Mouse (Mus musculus): Measurements from ENCODE around the gene Sorcs3. TPM values are rescaled to one million over a fixed set of nuclear protein-coding genes. Genes with fewer than 3 reads are reported as not detected.

The Sorcs3 gene
- polyA plus RNA-seq, 1 experiment, result 0.03 TPM

DNA sequence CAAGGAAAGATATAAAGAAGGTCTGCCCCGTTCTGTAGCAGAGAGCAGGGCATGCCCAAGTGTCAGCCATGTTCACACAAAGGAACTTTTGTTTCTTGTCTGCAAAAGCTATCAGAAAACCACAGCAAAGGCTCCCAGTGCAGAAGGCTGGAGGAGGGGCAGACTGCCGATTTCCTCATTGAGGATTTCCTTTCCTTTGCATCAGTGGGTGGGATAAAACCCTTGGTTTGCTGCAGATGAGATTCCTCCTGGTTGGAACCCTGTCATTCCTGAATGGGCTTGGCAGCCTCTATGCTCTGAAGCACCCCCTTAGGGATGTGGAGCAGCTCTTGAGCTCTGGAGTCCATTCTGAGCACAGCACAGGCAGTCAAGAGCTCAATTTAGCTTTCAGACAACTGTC is 223.9 kb downstream of the Sorcs3 start:
- H3K4me1 ChIP-seq (ENCODE audit: control insufficient read depth, insufficient read depth, insufficient read length, low read length), result no peaks in the 10 kb centered on the region
- H3K27me3 ChIP-seq (ENCODE audit: control insufficient read depth, insufficient read depth, low read length), result no peaks in the 10 kb centered on the region
- no peak overlapping the region for H3K27ac ChIP-seq (ENCODE audit: insufficient read depth, low read depth, low read length)
- WGBS, result 55% methylated on average over 2 of the region's 2 CpGs
- no peak for TF ChIP-seq CTCF (IDR thresholded peaks at IDR 0.05; ENCODE audit: extremely low read depth, insufficient read length, insufficient replicate concordance, low read depth, low read length)
- no peak for TF ChIP-seq POLR2A (IDR thresholded peaks at IDR 0.05; ENCODE audit: low read depth, low read length)
- no peaks in the 10 kb centered on the region for H3K36me3 ChIP-seq (ENCODE audit: control insufficient read depth, insufficient read depth, low read length)
- H3K4me3 ChIP-seq (ENCODE audit: low read depth, low read length), result no peak overlapping the region

DNA sequence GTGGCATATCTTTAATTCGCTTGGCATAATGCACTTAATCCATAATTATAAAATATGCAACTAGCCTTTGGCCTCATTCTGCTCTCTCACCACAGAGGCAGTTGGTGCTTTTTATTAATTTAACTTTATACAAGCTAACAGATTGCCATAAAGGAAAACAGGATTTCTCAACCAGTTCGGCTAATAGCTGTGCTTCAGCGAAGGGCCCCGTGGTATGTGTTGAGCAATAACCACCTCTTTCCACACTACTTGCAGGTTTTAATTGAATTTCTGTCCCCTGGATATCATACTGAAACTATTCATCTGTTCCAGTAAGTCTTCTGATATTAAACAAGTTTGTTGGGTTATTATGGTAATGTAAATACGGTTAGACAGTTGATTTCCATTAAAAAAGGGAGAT is 224.5 kb downstream of the Sorcs3 start:
- no peaks in the 10 kb centered on the region for H3K36me3 ChIP-seq (ENCODE audit: control insufficient read depth, insufficient read depth, low read length)
- H3K4me1 ChIP-seq (ENCODE audit: control insufficient read depth, insufficient read depth, insufficient read length, low read length), result no peaks in the 10 kb centered on the region
- no peak overlapping the region for H3K27ac ChIP-seq (ENCODE audit: insufficient read depth, low read depth, low read length)
- TF ChIP-seq POLR2A (IDR thresholded peaks at IDR 0.05; ENCODE audit: low read depth, low read length) (no peak), CTCF (IDR thresholded peaks at IDR 0.05; ENCODE audit: extremely low read depth, insufficient read length, insufficient replicate concordance, low read depth, low read length) (no peak)
- H3K4me3 ChIP-seq (ENCODE audit: low read depth, low read length), result no peak overlapping the region
- no peaks in the 10 kb centered on the region for H3K27me3 ChIP-seq (ENCODE audit: control insufficient read depth, insufficient read depth, low read length)
- whole genome bisulfite sequencing, result 88% methylated on average over 5 of the region's 5 CpGs

DNA sequence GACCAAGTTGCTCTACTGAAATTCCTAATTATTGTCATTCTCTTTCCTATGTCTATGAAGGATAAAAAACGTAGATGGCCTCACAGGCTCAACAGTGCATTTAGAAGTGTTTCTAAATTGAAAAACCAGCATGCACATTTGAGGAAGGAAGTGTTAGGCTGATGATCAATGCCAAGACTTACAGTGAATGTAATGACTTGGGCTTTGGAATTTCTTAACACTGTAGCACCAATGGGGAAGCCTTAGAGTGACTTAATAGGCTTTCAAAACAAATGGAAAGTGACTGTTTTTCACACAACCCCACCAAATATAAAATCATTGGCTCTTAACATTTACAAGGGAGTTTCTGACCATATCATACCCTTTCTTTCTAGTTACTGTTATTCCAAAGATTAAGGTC is 232.6 kb downstream of the Sorcs3 start:
- H3K4me3 ChIP-seq (ENCODE audit: low read depth, low read length), result no peak overlapping the region
- H3K27ac ChIP-seq (ENCODE audit: insufficient read depth, low read depth, low read length), result no peak overlapping the region
- no peaks in the 10 kb centered on the region for H3K36me3 ChIP-seq (ENCODE audit: control insufficient read depth, insufficient read depth, low read length)
- TF ChIP-seq CTCF (IDR thresholded peaks at IDR 0.05; ENCODE audit: extremely low read depth, insufficient read length, insufficient replicate concordance, low read depth, low read length) (no peak), POLR2A (IDR thresholded peaks at IDR 0.05; ENCODE audit: low read depth, low read length) (no peak)
- WGBS, result 75% methylated on average over 1 of the region's 1 CpGs
- no peaks in the 10 kb centered on the region for H3K4me1 ChIP-seq (ENCODE audit: control insufficient read depth, insufficient read depth, insufficient read length, low read length)
- H3K27me3 ChIP-seq (ENCODE audit: control insufficient read depth, insufficient read depth, low read length), result no peaks in the 10 kb centered on the region

DNA sequence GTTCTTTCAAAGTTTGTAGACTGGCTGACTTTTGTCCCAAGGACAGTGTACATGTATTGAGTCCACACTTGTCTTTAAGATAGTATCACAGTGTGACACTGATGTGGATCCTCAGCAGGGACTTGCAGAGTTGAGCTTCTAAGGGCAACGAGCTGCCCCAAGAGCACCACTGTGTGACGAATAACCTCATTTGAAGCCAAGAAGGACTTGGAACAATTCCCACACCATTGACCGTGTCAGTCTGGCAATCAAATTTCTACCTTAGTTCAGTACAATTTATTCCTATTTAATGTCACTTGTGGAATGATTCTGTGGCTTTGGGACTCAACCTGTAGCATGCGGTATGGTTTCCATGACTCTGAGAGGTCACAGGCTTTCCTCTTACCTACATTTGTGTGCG is 255.3 kb downstream of the Sorcs3 start:
- H3K4me3 ChIP-seq (ENCODE audit: low read depth, low read length), result no peak overlapping the region
- no peak for TF ChIP-seq POLR2A (IDR thresholded peaks at IDR 0.05; ENCODE audit: low read depth, low read length)
- 90% methylated on average over 5 of the region's 5 CpGs for WGBS
- no peaks in the 10 kb centered on the region for H3K4me1 ChIP-seq (ENCODE audit: control insufficient read depth, insufficient read depth, insufficient read length, low read length)
- H3K36me3 ChIP-seq (ENCODE audit: control insufficient read depth, insufficient read depth, low read length), result no peaks in the 10 kb centered on the region
- H3K27ac ChIP-seq (ENCODE audit: insufficient read depth, low read depth, low read length), result no peak overlapping the region
- no peaks in the 10 kb centered on the region for H3K27me3 ChIP-seq (ENCODE audit: control insufficient read depth, insufficient read depth, low read length)

DNA sequence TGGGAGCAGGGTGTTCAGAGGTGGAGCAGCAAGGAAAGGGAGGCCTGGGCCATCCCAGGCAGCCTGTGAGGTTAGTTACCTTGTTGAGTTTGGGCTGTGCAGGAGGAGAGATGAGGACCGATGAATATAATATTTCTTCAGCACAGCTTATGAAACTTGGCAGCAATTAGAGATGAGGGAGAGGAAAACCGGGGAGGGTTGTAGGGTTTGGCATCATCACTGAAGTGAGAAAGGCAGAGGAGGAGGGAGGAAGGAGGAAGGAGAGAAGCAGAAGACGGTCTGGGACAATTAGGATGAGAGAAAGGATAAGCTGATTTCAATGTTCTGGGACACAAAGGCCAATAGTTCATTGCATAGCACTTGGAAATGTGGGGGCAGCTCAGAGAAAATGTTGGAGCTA is 256.6 kb downstream of the Sorcs3 start:
- H3K36me3 ChIP-seq (ENCODE audit: control insufficient read depth, insufficient read depth, low read length), result no peaks in the 10 kb centered on the region
- no peaks in the 10 kb centered on the region for H3K4me1 ChIP-seq (ENCODE audit: control insufficient read depth, insufficient read depth, insufficient read length, low read length)
- TF ChIP-seq POLR2A (IDR thresholded peaks at IDR 0.05; ENCODE audit: low read depth, low read length), result no peak
- TF ChIP-seq CTCF (IDR thresholded peaks at IDR 0.05; ENCODE audit: extremely low read depth, insufficient read length, insufficient replicate concordance, low read depth, low read length), result no peak
- no peak overlapping the region for H3K4me3 ChIP-seq (ENCODE audit: low read depth, low read length)
- no peak overlapping the region for H3K27ac ChIP-seq (ENCODE audit: insufficient read depth, low read depth, low read length)
- no peaks in the 10 kb centered on the region for H3K27me3 ChIP-seq (ENCODE audit: control insufficient read depth, insufficient read depth, low read length)
- WGBS, result 75% methylated on average over 3 of the region's 3 CpGs

DNA sequence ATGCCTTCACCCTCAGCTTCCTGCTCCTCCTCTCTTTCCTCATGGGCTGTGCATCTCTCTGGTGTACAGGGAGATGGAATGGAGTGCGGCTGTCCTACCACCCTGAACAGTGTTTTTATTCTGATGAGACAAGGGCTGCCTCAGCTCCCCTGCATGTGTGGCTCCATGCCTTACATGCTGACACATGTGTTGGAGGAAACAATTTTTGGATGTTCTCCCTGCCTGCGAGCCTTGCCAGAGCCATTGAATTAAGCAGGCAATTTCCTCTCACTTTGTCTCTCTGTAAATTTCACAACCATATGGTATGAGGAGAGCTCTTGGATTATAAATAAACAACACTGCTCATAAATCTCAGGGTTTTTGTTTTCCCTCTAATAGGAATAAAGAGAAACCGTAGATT is 257.7 kb downstream of the Sorcs3 start:
- no peak overlapping the region for H3K27ac ChIP-seq (ENCODE audit: insufficient read depth, low read depth, low read length)
- no peaks in the 10 kb centered on the region for H3K27me3 ChIP-seq (ENCODE audit: control insufficient read depth, insufficient read depth, low read length)
- H3K36me3 ChIP-seq (ENCODE audit: control insufficient read depth, insufficient read depth, low read length), result no peaks in the 10 kb centered on the region
- 78% methylated on average over 3 of the region's 3 CpGs for WGBS
- H3K4me3 ChIP-seq (ENCODE audit: low read depth, low read length), result no peak overlapping the region
- H3K4me1 ChIP-seq (ENCODE audit: control insufficient read depth, insufficient read depth, insufficient read length, low read length), result no peaks in the 10 kb centered on the region
- no peak for TF ChIP-seq POLR2A (IDR thresholded peaks at IDR 0.05; ENCODE audit: low read depth, low read length)
- no peak for TF ChIP-seq CTCF (IDR thresholded peaks at IDR 0.05; ENCODE audit: extremely low read depth, insufficient read length, insufficient replicate concordance, low read depth, low read length)

DNA sequence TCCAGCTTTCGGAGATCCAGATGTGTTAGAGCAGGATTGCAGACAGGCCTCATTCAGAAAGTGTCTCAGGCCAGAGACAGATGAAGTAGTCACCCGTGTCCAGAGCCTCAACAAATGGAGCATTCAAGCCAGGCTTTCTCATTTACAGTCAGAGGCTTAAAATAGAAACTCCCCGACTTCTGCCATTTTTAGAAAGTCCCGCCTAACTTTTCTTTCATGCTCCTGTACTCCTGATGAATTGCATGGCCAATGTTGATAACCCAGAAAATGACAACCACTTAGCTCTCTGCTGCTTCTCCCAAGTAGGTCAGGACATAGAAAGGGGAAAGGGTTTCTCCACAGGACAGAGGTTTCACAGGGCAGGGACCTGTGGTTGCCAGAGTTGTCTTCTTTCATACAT is 261.6 kb downstream of the Sorcs3 start:
- Histone ChIP-seq H3K4me3 (ENCODE audit: low read depth, low read length) (no peak overlapping the region), H3K4me1 (ENCODE audit: control insufficient read depth, insufficient read depth, insufficient read length, low read length) (no peaks in the 10 kb centered on the region), H3K36me3 (ENCODE audit: control insufficient read depth, insufficient read depth, low read length) (no peaks in the 10 kb centered on the region), H3K27ac (ENCODE audit: insufficient read depth, low read depth, low read length) (no peak overlapping the region), H3K27me3 (ENCODE audit: control insufficient read depth, insufficient read depth, low read length) (no peaks in the 10 kb centered on the region)
- 75% methylated on average over 4 of the region's 4 CpGs for WGBS
- TF ChIP-seq CTCF (IDR thresholded peaks at IDR 0.05; ENCODE audit: extremely low read depth, insufficient read length, insufficient replicate concordance, low read depth, low read length), result no peak
- no peak for TF ChIP-seq POLR2A (IDR thresholded peaks at IDR 0.05; ENCODE audit: low read depth, low read length)
